Mouse (Mus musculus): ENCODE data around the gene Epb41.
A peak's percentile ranks its signal among the peaks of the same experiment; 100 is the strongest.

Epb41 gene

GRCm38 (mm10) chr4:131919506-131920140 lies 155.5 kb downstream of the Epb41 start:
- peak; percentile 18 for DNase-seq (ENCODE audit: low read depth)

- DNase-seq (ENCODE audit: low read depth), result peak; percentile 16
Observed at GRCm38 (mm10) chr4:131918711-131919500, 156.2 kb downstream of the Epb41 start.

- DNase-seq (ENCODE audit: low read depth), result no peak
Observed at GRCm38 (mm10) chr4:131918026-131918533, 157.0 kb downstream of the Epb41 start.

- peak; percentile 16 for DNase-seq (ENCODE audit: low read depth)
Observed at GRCm38 (mm10) chr4:131917010-131917555, 158.0 kb downstream of the Epb41 start.

GRCm38 (mm10) chr4:131916425-131916824 lies 158.7 kb downstream of the Epb41 start:
- peak; percentile 79 for DNase-seq (ENCODE audit: low read depth)

GRCm38 (mm10) chr4:131915821-131916328 lies 159.2 kb downstream of the Epb41 start:
- DNase-seq (ENCODE audit: low read depth), result no peak

- peak; percentile 18 for DNase-seq (ENCODE audit: low read depth)
Observed at GRCm38 (mm10) chr4:131914891-131915469, 160.1 kb downstream of the Epb41 start.

GRCm38 (mm10) chr4:131914046-131914643 lies 161.0 kb downstream of the Epb41 start:
- DNase-seq (ENCODE audit: low read depth), result no peak

- no peak for DNase-seq (ENCODE audit: low read depth)
Observed at GRCm38 (mm10) chr4:131913526-131913925, 161.6 kb downstream of the Epb41 start.

GRCm38 (mm10) chr4:131911521-131911920 lies 163.6 kb downstream of the Epb41 start:
- DNase-seq (ENCODE audit: low read depth), result no peak

GRCm38 (mm10) chr4:131910237-131910994 lies 164.7 kb downstream of the Epb41 start:
- peak; percentile 15 for DNase-seq (ENCODE audit: low read depth)

- DNase-seq (ENCODE audit: low read depth), result peak; percentile 54
Observed at GRCm38 (mm10) chr4:131907912-131908311, 167.2 kb downstream of the Epb41 start.

GRCm38 (mm10) chr4:131906423-131906822 lies 168.7 kb downstream of the Epb41 start:
- DNase-seq (ENCODE audit: low read depth), result no peak

- DNase-seq (ENCODE audit: low read depth), result peak; percentile 46
Observed at GRCm38 (mm10) chr4:131904478-131904877, 170.6 kb downstream of the Epb41 start.

GRCm38 (mm10) chr4:131901090-131901489 lies 174.0 kb downstream of the Epb41 start:
- DNase-seq (ENCODE audit: low read depth), result no peak

GRCm38 (mm10) chr4:131899180-131899554 lies 176.0 kb downstream of the Epb41 start:
- no peak for DNase-seq (ENCODE audit: low read depth)

GRCm38 (mm10) chr4:131898503-131899179 lies 176.5 kb downstream of the Epb41 start:
- no peak for DNase-seq (ENCODE audit: low read depth)

- DNase-seq (ENCODE audit: low read depth), result no peak
Observed at GRCm38 (mm10) chr4:131897787-131898186, 177.3 kb downstream of the Epb41 start.

- DNase-seq (ENCODE audit: low read depth), result no peak
Observed at GRCm38 (mm10) chr4:131897109-131897508, 178.0 kb downstream of the Epb41 start.

- no peak for DNase-seq (ENCODE audit: low read depth)
Observed at GRCm38 (mm10) chr4:131890692-131891091, 184.4 kb downstream of the Epb41 start.

GRCm38 (mm10) chr4:131888564-131888963 lies 186.6 kb downstream of the Epb41 start:
- DNase-seq (ENCODE audit: low read depth), result no peak

Measured in induced T-regulatory cell, adult 2 months (primary cell).